Mouse (Mus musculus) olfactory bulb, adult 2 months (tissue): ENCODE data around the gene Slc1a1.

Source experiments
- CTCF ChIP-seq: fragments of 200-500 bp; IDR thresholded peaks from 2 replicates; pipeline ENCODE4 v1.5.1; 2012; ENCODE audit warnings: low read depth, mild to moderate bottlenecking, low read length, moderate library complexity; ENCODE audit not compliant: insufficient read depth
- POLR2A ChIP-seq: fragments of 200-500 bp; IDR thresholded peaks from 2 replicates; pipeline ENCODE4 v1.6.1; 2012; ENCODE audit warnings: mild to moderate bottlenecking, low read depth, low read length, moderate library complexity; ENCODE audit not compliant: insufficient read depth

- TF ChIP-seq CTCF = no peak
- TF ChIP-seq POLR2A = no peak
Observed at GRCm38 (mm10) chr19:28896639-28897038, 61.8 kb downstream of the Slc1a1 start.
